Mouse (Mus musculus) erythroblast, adult 5-6 weeks (primary cell): ENCODE results near the gene Kctd15. TPM values are rescaled to one million over a fixed set of nuclear protein-coding genes. Genes with fewer than 3 reads are reported as not detected.

Experiments
- ATAC-seq: replicated peaks from 2 replicates; pipeline ENCODE4 v1.8.0; 2016; ENCODE audit warnings: moderate number of reproducible peaks, mild to moderate bottlenecking, moderate TSS enrichment, inconsistent platforms; ENCODE audit not compliant: poor library complexity, low FRiP score, severe bottlenecking
- total RNA-seq, 2 experiments: library from RNA; stranded (forward) in 1 of 2; stranded (reverse) in 1 of 2; fragments of 150-400 nt in 1 of 2; fragments of 200-764, 138-1000 nt in 1 of 2; gene quantifications; 2 replicates each; pipeline versions ENCODE4 v1.2.3 to v1.2.4; 2015 to 2017; ENCODE audit warnings: low replicate concordance in 2 of 2

Kctd15 gene
- total RNA-seq, 2 experiments from 2014 or later, result not detected

DNA sequence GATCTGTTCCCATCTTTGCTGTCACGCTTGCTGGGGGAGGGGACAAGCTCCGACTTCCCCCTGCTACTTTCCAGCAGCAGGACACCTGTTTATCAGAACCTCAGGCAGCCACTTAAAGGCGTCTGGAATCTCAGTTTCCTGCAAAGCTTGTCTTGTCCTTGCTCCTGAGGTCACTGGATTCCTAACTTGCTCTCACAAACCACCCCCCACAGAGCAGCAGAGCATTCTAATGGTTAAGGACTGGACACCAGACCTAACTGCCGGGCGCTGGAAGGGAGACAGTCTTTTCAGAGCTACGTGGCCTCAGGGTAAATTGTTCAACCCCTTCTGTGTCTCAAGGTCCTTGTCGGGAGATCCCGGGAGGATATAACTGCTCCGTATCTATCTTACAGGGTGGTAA, 12.8 kb upstream of the Kctd15 start:
- no peak for ATAC-seq

DNA sequence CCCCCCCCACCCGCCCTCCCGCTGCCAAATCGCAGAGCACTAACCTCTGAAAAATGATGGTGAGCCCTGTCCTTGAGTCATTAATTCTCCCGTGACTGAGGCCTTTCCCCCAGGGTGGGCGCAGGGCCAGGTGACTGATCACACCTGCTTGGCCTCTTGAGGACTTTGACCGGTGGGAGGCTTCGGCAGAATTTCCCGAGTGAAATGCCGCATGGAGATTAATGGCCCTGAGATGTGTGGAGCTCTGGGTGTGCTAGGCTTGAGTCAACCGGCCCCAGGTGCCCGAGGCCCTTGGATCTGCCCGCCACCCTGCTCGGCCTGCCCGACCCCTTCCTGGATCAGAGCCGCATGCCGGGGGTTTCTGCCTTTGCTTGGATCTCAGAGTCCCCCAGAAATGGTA, 11.3 kb upstream of the Kctd15 start:
- ATAC-seq, result no peak

DNA sequence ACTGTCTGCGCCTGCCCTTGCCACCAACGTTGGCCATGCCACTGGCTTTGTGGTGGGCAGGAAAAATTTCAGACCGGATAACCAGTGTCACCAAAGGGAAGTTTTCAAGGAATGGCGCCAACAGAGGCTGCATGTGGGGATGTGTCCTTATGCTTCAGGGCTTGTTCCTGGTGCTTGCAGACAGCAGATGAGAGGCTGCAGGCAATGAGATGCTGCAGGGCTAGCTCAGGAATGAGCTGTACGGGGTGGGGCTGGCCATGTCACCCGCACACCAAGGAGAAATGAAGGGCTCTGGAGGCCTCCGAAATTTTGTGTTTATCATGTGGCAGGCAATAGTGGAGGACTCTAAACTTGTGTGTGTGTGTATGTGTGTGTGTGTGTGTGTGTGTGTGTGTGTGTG, 6.6 kb upstream of the Kctd15 start:
- ATAC-seq, result no peak

DNA sequence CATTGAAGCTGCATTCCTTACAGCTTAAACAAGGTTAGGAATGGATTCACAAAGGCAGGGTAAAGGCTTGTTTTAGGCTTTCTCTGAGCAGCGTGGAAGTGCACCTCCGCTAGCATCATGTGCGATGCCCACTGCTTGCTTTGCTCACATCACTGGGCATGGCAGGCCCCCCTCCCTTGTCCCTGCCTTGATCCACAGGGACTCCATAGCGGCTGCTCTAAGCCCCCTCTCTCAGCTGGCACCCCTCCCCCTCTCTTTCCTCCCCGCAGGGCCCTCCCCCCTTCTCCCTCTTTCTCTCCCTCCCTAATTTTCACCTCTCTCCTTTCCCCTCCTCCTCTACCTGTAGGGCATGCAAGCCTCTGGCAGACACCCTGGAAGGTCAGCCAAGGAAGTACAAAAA, 5.7 kb upstream of the Kctd15 start:
- ATAC-seq, result no peak

DNA sequence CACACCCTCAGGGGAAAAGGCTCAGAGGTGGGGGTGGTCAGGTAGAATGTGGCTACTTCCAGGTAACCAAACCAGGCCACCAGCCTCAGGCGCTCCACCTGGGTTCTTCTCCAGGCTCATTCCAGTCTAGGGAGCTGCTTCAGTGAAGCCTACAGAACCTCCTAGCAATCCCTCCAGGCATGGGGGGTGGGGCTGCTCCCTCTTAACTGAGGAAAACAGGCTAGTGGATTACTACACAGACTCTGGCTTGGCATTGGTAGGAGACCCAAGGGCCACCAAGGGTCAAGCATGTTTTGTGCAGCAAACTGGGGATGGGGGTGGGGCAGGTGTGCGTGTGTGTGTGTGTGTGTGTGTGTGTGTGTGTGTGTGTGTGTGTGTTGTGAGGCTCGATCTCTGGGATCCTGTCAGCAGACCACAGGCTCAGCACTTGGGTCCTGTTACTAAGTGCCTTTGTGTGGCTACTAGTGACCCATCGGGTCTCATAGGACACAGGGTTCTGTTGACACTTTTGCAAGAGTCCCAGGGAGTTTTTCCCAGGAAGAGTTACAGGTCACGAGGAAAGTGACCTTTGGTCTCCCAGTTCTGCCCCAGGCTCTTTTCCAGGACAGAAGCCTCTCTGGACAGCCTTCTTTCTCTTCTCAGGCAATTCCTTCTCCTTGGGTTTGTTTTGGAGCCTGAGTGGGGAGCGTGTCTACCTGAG, 3.0 kb upstream of the Kctd15 start:
- no peak for ATAC-seq

DNA sequence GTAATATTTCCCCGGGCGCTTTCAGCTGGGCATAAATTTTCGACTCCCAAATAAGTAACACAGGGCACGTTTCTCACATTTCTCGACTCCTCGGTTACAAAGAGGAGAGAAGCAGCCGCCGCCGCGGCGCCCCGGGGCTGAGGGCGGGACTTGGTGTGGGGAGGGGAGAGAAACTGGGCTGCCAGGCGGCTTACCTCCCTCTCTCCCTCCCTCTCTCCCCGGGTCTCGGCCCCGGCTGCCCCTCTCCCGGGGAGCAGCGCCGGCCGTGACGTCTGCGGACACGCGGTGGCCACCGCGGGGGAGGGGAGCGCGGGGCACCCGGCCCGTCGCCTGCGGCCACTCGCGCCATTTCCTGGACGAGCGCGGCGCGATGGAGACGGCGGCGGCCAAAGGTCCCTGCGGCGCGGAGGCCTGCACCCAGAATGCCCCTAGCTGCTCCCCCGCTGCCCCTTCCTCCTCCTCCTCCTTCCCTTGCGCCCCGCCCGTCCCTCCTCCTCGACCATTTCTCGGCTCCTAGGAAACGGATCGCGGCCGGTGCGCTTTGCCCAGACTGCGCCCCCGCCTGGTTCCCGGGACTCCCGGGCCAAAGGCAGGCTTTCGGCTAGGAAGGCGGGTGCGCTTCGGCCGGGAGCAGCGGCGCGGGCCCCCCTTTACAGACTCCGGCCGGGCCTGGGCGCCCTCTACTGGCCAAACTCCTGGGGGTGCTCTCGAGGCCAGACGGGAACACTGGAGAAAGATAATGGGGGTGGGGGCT, 1.3 kb downstream of the Kctd15 start:
- ATAC-seq, result no peak

DNA sequence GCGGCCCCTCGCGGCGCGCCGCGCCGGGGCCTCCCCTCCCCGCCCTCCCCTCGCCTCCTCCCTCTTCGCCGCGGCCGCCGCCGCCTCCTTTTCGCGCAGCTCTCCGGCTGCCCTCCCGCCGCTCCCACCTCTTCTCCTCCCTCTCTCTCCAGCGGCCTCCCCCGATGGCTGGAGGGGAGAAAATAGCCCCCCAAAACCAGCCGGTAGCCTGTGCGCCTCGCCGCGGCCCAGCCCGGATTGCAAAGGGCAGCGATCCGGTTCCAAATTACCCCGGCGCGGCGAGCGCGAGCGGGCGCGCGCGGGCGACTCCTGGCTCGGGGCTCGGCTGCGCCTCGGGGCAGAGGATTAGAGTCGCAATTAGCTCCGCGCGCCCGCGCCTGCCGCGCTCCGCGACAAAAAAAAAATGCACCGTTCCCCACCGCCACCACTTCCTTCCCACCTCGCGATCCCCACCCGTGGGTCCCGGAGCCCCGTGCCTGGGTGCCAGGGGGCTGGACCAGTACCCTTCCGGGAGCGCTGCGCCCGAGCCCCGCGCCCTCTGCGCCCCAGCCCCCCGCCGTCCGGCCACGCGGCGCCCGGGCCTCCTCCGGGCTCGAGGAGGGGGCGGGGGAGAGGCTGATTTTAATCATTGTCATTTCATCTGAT, 2.0 kb downstream of the Kctd15 start:
- ATAC-seq, result no peak

DNA sequence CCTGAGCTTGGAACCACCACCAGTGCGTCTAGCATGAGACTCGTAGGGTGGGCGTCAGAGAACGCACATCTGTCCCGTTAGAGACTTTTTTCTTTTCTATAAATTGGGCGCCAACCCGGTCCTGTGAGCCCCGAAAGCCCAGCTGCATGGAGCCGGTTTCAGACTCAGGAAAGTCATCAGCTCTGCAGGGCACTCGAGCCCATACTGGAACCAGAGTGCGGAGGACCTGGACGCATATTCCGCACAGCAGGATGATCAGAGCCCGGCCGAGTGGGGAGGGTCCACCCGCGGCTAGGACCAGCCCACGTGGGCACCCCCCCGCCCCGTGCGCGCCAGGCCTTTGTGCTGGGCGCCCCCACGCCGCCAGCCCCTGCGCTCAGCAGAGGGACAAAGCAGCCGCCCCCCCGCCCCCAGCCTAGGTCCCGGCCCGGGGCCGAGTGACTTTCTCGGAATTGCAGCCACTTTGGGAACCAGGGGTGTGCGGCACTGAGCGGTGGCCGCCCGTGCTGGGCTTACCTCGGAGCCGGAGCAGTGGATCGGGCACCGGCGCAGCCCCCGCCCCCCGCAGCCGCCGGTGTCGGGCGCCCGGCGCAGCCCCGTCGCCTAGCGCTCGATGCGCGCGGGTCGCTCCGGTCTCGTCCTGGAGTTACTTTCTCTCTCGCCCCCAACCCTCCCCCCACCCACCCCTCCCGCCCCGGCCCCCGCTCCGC, 2.6 kb downstream of the Kctd15 start:
- ATAC-seq, result no peak

DNA sequence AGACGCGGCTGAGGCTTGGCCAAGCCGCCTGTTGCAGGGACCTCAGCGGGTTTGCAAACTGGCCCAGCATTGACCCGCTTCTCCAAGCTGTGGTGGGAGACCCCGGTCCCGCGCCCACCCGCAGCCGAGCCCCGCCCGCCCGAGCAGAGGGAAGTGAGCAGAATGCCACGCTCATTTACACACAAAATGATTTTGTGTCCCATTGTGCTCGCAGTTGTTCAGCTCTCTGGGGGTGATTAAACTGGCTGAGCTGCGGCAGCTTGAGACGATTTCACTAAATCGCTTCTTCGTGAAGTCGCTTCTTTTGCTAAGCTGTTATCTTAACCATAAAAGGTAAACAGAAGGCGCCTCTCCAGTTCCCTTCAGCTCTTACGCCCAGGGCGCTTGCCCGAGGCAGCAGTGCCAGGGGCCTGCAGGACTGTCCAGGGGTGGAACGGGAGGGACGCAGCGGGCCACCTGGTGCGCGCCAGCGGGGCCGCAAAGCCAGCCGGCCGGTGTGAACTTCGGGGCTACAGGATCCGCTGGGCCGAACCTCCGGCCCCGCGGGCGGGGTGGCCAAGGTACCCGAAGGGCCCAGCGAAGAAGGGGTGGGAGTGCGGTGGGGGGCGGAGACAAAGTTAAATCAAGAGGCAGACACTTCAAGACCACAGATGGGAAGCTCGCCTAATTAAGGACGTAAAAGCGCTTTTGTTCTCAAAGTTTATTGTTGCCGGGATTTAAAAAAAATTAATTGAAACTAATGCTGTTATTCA, 3.6 kb downstream of the Kctd15 start:
- ATAC-seq, result no peak

DNA sequence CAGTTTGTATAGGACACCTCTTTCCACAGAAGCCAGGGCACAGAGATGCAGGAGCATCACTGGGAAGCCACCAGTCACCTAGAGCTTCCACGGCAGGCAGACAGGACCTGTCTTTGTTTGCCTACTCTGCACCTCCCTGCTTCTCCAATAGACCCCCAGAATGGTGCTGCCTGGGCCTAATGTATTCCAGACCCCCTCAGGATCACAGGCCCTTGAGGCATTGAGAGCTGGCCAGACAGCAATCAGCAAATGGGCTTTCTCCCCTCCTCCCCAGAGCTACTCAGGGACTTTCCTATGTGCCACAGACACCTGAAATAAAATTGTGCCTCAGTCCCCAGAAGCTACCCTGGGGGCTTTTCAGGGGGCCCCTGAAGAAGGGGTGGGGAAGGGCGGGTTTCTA, 5.2 kb downstream of the Kctd15 start:
- ATAC-seq, result no peak

DNA sequence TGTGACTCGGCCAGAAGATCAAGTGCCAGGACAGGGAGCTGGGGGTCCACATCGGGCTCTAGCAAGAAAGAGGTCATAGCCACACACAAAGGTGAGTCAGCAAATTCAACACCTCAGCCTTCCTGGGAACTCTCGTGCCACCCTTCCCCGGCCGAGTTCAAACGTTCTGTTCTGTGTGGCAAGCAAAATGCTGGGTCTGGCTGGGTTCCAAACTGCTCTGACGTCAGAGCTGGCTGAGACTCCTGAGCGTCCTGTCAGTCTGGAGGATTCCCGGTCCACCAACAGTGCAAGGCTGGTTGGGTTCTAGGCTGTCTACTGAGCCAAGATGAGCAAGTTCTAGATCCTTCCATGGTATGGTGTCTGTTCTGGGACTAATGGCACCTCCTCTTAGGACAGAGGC, 9.5 kb downstream of the Kctd15 start:
- no peak for ATAC-seq

DNA sequence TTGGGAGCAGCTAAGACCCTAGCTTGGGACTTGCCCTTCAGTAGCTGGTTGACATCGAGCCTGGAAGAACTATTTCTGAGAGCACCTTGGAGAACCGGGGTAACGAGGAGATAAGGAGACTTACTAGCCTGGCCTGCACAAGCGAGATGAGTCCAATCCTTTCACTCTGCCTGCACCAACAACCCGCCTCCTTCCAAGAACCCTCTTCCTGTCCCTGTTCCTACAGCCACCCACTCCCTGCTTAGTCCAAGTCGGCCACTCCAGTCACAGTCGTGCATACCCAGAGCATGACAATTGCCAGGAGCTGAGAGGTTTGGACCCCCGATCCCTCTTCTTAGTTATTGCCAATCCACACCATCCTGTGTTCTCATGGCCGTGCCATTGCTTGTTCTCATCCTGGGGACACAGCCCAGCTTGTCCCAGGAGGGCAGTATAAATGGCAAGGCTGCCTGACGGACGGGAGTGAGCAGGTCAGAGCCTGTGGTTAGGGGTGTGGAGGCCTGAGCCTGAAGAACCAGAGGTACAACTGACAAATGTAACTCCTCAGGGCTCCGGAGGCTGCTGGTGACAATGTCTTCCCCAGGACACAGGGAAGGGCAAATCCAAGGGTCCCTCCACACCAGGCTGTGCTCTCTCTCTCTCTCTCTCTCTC, 10.3 kb downstream of the Kctd15 start:
- ATAC-seq, result no peak

DNA sequence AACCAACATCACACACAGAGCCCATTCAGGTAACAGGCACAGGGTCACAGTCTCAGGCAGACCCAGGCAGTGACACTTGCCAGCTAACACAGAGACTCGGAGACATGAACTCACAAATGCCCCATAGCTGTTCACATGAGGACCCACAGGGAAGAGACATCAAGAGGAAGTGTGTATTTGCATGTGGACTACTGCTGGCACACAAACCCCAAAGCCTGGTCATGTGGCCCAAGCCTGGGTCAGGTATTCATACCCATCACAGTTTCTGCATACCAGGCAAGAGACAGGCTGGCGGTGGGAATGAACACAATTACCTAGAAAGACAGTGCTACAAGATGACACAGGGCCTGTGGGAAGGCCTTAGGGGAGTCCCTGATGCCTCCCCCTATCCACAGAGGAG, 10.9 kb downstream of the Kctd15 start:
- no peak for ATAC-seq

DNA sequence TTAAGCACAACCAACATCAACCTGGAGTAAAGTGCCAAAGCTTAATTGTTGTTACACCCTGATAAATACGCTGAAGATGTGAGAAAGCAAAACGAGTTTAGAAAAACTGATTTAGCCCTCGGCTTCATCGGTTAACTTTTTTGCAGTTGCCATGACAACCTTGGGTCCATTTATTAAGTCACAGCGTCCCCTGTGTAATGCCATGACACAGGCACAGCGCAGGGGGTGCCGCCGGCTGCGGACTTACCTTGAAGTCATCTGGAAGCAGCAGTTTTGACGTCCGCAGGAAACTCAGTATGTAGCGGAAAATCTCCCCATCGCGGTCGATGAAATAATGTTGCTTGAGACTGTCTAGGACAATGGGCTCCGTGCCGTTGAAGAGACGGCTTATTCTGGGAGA, 11.9 kb downstream of the Kctd15 start:
- no peak for ATAC-seq

DNA sequence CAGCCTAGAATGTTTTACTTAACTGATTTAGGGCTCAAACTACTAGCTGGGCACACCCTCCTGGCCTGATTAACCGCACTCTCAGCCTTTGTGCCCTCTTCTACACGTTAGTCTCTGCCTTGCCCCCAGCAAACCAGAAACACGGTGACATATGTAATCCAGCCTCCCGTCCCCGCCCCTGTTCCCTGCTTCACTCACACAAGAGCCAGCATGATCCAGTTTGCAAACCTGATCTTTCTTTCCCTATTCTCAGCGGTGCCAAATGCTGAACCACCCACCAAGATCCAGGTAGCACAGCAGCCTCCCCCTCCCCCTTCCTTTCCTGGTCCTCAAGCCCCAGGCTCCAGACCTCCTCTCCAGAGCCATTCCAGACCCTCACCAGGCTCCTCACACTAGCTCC, 13.2 kb downstream of the Kctd15 start:
- ATAC-seq, result no peak

DNA sequence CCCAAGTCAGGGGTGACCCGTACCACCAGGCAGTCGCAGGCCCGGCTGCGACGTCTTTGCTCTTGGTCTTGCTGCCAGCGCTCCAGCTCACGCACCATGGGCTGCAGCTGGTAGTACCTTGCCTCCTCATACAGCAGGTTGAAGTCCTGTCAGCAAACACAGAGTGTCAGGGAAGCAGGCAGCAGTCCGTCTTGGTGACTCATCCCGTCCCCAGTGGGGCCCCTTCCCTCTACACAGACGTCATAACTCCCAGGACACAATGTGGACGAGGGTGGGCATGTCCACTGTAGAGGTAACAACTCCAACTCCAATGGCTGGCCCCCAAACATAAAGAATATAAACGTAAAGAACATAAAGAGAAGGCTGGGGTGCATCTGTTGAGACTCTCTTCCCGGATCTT, 14.6 kb downstream of the Kctd15 start:
- ATAC-seq, result no peak

DNA sequence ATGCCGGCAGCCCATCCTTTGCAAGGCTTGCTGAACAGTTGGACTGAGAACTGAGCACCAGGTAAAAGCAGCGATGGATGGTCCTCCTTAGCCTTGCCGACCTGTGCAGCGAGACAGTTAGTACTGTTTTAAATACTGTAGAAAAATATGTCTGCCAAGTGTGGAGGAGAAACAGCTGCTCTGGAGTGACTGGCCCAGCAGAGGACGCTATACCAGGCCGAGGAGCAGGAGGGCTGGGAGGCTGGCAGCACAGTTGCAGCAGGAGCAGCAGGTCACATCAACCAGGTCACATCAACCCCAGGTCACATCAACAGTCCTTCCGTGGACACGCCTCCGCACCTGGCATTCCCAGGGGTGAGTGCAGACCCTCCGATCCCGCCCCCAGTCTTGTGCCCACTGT, 16.7 kb downstream of the Kctd15 start:
- no peak for ATAC-seq

DNA sequence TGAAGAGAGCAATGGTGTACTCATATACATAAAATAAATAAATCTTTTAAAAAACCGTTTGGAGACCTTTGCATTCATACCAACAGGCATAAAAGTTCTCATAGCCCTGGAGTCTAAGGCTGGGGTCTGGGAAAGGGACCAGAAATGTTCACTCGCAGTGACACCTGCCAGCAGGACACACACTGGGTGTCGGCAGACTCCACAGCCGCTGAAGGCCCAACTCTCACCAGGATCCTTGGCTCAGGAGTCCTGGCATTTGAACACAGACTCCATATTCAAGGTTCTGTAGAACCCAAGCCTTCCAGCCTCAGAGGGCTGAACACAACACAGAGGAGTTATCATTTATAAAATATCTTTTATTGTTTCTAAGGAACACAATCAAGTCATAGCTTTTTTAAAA, 19.9 kb downstream of the Kctd15 start:
- ATAC-seq, result no peak

DNA sequence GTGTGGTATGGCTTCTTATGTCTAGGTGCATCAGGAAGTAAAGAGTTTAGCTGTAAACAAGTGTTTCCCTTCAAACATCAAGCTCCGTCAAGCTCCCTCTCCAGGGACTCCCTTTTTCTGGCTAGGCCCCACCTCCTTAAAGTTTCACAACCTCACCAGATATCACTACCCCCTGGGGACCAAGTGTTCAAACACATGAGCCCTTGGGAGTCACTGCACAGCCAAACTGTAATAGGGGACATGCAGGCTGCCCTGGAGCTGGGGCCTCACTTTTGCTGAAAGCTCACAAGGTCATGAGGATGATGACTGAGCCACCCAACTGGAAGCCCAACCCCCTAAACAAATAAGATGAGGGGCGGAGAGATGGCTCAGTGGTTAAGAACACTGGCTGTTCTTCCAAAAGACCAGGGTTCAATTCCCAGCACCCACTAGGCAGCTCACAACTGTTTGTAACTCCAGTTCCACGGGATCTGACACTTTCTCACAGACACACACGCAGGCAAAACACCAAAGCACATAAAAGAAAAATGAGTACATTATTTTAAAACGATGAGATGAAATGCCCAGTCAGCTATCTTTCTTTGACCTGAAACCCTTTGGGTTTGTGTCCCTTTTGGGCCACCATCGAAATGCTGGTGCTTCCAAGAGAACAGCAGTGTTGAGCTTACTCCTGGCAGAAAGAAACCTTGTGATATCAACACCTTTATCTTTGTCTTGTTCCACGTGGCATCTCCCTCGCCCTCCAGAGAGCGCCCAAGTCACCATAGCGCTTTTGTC, 23.4 kb downstream of the Kctd15 start:
- ATAC-seq, result no peak
